Mouse (Mus musculus): ENCODE data around the gene Ltb4r2. TPM values are rescaled to one million over a fixed set of nuclear protein-coding genes. Genes with fewer than 3 reads are reported as not detected.
A peak's percentile ranks its signal among the peaks of the same experiment; 100 is the strongest.

Ltb4r2 gene
- polyA plus RNA-seq, 1 experiment from 2014 or later, result 0.32 TPM

DNA sequence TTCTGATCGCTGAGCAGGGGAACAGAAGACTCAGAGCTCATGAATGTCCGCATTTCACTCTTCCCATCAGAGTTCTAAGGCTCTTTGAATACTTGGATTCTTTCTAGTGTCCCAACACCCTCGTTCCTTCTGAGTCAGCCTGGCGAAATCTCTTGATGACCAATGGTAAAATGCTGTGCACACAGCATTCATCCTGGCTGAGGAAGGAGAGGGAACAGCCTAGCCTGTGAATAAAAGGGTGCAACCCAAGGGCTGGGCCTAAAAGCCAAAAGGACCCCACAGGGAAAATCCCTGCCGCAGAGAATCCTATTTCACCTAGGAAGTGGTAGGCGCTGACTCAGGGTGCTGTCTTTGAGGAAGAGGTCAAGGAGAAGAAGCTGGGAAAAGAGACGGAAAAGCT, 31.1 kb upstream of the Ltb4r2 start:
- 81% methylated on average over 7 of the region's 7 CpGs for WGBS
- no peaks in the 10 kb centered on the region for H3K36me3 ChIP-seq (ENCODE audit: control insufficient read depth, insufficient read depth, low read length)
- no peak overlapping the region for H3K4me3 ChIP-seq (ENCODE audit: low read depth, low read length)
- ATAC-seq (replicated peaks; ENCODE audit: low FRiP score) (no peak), DNase-seq (ENCODE audit: low spot score) (no peak)
- no peaks in the 10 kb centered on the region for H3K9me3 ChIP-seq (ENCODE audit: control insufficient read depth, low read length)
- H3K4me2 ChIP-seq (ENCODE audit: low read depth, low read length, severe bottlenecking), result no peak overlapping the region
- no peaks in the 10 kb centered on the region for H3K4me1 ChIP-seq (replicated peaks; ENCODE audit: control insufficient read depth, insufficient read depth, low read length)
- no peaks in the 10 kb centered on the region for H3K27me3 ChIP-seq (ENCODE audit: control insufficient read depth, insufficient read depth, low read length)
- no peak overlapping the region for H3K9ac ChIP-seq (ENCODE audit: low read length)
- H3K27ac ChIP-seq (ENCODE audit: low read depth, low read length), result no peak overlapping the region

DNA sequence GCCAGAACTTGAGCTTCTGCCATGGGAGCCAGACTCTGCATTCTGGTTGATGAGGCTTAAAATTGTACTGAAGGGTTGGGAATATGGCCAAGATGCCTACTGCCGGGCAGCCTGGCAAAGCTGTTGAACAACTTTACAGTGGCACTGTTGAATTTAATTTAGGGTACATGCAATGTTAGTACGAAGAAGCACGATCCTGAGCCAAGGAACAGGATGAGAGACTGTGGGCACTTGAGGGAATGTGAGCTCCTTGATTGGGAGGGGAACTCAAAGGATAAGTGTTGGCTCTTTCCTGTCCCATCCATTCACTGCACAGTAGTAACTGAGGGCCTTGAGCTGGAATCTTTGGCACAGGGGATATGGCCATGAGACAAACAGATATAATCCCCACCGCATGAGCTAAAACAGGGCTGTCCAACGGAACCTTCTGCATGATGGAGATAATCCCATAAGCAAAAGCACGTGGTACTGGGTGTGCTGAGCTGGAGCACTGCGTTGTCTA, 30.6 kb upstream of the Ltb4r2 start:
- ATAC-seq (replicated peaks; ENCODE audit: low FRiP score) (no peak), DNase-seq (ENCODE audit: low spot score) (no peak)
- Histone ChIP-seq H3K4me3 (ENCODE audit: low read depth, low read length) (no peak overlapping the region), H3K27me3 (ENCODE audit: control insufficient read depth, insufficient read depth, low read length) (no peaks in the 10 kb centered on the region), H3K36me3 (ENCODE audit: control insufficient read depth, insufficient read depth, low read length) (no peaks in the 10 kb centered on the region), H3K4me1 (replicated peaks; ENCODE audit: control insufficient read depth, insufficient read depth, low read length) (no peaks in the 10 kb centered on the region), H3K9me3 (ENCODE audit: control insufficient read depth, low read length) (no peaks in the 10 kb centered on the region), H3K27ac (ENCODE audit: low read depth, low read length) (no peak overlapping the region), H3K9ac (ENCODE audit: low read length) (no peak overlapping the region), H3K4me2 (ENCODE audit: low read depth, low read length, severe bottlenecking) (no peak overlapping the region)
- 83% methylated on average over 7 of the region's 7 CpGs for WGBS

GRCm38 (mm10) chr14:55733889-55734288, 27.3 kb upstream of the Ltb4r2 start:
- Histone ChIP-seq H3K9ac (ENCODE audit: low read length) (no peak overlapping the region), H3K4me1 (replicated peaks; ENCODE audit: control insufficient read depth, insufficient read depth, low read length) (no peaks in the 10 kb centered on the region), H3K36me3 (ENCODE audit: control insufficient read depth, insufficient read depth, low read length) (no peaks in the 10 kb centered on the region), H3K4me3 (ENCODE audit: low read depth, low read length) (no peak overlapping the region), H3K27me3 (ENCODE audit: control insufficient read depth, insufficient read depth, low read length) (no peaks in the 10 kb centered on the region), H3K9me3 (ENCODE audit: control insufficient read depth, low read length) (no peaks in the 10 kb centered on the region), H3K4me2 (ENCODE audit: low read depth, low read length, severe bottlenecking) (no peak overlapping the region), H3K27ac (ENCODE audit: low read depth, low read length) (no peak overlapping the region)
- WGBS, result 80% methylated on average over 10 of the region's 10 CpGs
- no peak for ATAC-seq (replicated peaks; ENCODE audit: low FRiP score)
- no peak for DNase-seq (ENCODE audit: low spot score)

DNA sequence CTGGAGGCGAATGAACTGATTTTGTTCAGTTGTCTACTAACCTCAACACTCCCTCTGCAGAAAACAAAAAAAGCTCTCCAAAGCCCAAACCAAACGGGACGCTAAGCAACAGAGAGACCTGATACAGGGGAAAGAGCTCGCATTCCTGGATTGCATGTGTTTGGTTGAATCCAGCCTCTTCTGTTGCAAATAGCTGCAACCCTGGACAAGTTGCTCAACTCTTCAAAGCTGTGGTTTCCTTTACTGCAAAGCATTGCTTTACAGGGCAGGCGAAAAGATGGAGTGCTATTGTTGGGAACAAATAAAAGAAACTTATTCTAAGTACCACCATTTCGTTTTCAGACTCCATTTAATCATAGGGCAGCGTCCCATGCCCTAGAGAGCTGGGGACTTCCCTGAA, 26.4 kb upstream of the Ltb4r2 start:
- Histone ChIP-seq H3K4me3 (ENCODE audit: low read depth, low read length) (no peak overlapping the region), H3K27me3 (ENCODE audit: control insufficient read depth, insufficient read depth, low read length) (no peaks in the 10 kb centered on the region), H3K9me3 (ENCODE audit: control insufficient read depth, low read length) (no peaks in the 10 kb centered on the region), H3K4me2 (ENCODE audit: low read depth, low read length, severe bottlenecking) (no peak overlapping the region), H3K4me1 (replicated peaks; ENCODE audit: control insufficient read depth, insufficient read depth, low read length) (no peaks in the 10 kb centered on the region), H3K27ac (ENCODE audit: low read depth, low read length) (no peak overlapping the region), H3K36me3 (ENCODE audit: control insufficient read depth, insufficient read depth, low read length) (no peaks in the 10 kb centered on the region), H3K9ac (ENCODE audit: low read length) (no peak overlapping the region)
- DNase-seq (ENCODE audit: low spot score) (no peak), ATAC-seq (replicated peaks; ENCODE audit: low FRiP score) (no peak)
- WGBS, result 78% methylated on average over 7 of the region's 7 CpGs

DNA sequence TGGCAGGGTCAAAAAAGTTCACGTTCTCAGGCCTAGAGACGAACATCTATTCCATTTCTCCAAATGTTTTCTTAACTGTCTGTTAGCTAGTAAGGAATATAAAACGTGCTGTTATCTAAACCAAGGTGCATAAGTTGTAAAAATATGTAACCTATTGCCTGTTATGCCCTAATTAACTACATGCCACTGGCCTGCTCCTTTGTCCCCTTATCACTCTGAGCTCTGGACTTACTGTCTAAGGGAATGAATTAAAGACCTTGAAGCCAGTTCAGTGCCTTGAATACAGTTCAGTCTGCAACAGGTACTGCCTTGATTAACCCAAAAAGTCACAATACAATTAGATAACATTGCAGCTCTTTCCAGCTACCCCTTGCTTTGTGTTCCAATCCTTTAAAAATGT, 25.9 kb upstream of the Ltb4r2 start:
- no peak for DNase-seq (ENCODE audit: low spot score)
- no peak overlapping the region for H3K4me3 ChIP-seq (ENCODE audit: low read depth, low read length)
- no peaks in the 10 kb centered on the region for H3K4me1 ChIP-seq (replicated peaks; ENCODE audit: control insufficient read depth, insufficient read depth, low read length)
- 73% methylated on average over 3 of the region's 3 CpGs for WGBS
- H3K9me3 ChIP-seq (ENCODE audit: control insufficient read depth, low read length), result no peaks in the 10 kb centered on the region
- H3K9ac ChIP-seq (ENCODE audit: low read length), result no peak overlapping the region
- H3K27me3 ChIP-seq (ENCODE audit: control insufficient read depth, insufficient read depth, low read length), result no peaks in the 10 kb centered on the region
- no peak overlapping the region for H3K27ac ChIP-seq (ENCODE audit: low read depth, low read length)
- H3K36me3 ChIP-seq (ENCODE audit: control insufficient read depth, insufficient read depth, low read length), result no peaks in the 10 kb centered on the region
- H3K4me2 ChIP-seq (ENCODE audit: low read depth, low read length, severe bottlenecking), result no peak overlapping the region
- no peak for ATAC-seq (replicated peaks; ENCODE audit: low FRiP score)

DNA sequence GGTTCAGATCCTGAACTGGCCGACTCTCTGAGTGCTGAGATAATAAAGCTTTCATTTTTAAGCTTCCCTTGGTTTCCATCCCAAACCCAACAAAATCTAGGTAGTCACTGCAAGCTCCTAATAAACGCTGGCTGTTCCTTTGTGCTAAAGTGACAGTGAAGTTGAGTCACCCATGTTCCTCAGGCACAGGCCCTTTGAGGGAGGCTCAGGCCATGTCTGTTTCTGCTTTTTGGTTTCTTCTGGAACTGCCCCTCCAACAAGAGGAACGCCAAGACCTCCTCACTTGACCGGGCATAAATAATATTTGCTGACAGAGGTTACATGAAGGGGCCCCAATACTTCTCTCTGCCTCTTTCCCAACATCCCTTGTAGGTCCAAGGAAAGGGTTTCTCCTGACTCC, 25.5 kb upstream of the Ltb4r2 start:
- Histone ChIP-seq H3K9me3 (ENCODE audit: control insufficient read depth, low read length) (no peaks in the 10 kb centered on the region), H3K36me3 (ENCODE audit: control insufficient read depth, insufficient read depth, low read length) (no peaks in the 10 kb centered on the region), H3K4me1 (replicated peaks; ENCODE audit: control insufficient read depth, insufficient read depth, low read length) (no peaks in the 10 kb centered on the region), H3K27me3 (ENCODE audit: control insufficient read depth, insufficient read depth, low read length) (no peaks in the 10 kb centered on the region), H3K4me3 (ENCODE audit: low read depth, low read length) (no peak overlapping the region), H3K4me2 (ENCODE audit: low read depth, low read length, severe bottlenecking) (no peak overlapping the region), H3K9ac (ENCODE audit: low read length) (no peak overlapping the region), H3K27ac (ENCODE audit: low read depth, low read length) (no peak overlapping the region)
- WGBS, result 81% methylated on average over 4 of the region's 4 CpGs
- ATAC-seq (replicated peaks; ENCODE audit: low FRiP score) (no peak), DNase-seq (ENCODE audit: low spot score) (no peak)

DNA sequence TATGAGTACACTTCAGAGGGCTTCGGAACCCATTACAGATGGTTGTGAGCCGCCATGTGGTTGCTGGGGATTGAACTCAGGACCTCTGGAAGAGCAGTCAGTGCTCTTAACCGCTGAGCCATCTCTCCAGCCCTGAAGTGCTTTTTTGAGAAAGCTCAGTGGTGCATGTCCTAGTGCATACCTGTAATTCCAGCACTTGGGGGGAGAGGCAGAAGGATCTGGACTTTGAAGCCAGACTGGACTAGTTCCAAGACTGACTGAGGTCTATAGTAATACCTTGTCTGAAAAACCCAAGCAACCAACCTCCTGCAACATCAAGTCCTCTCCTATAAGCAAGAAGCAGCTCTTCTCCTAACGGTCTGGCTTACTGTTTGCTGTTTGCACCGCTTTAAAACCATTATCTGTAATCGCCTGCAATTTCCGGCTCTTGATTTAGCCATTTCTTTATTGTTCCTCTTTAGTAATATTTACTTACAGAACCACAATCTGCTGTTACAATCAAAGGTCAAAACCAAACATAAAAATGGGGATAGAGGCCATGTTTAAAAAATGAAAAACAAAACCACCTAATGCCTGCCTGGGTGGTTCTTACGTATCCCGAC, 24.0 kb upstream of the Ltb4r2 start:
- ATAC-seq (replicated peaks; ENCODE audit: low FRiP score), result no peak
- no peak overlapping the region for H3K4me3 ChIP-seq (ENCODE audit: low read depth, low read length)
- no peak overlapping the region for H3K4me2 ChIP-seq (ENCODE audit: low read depth, low read length, severe bottlenecking)
- no peak overlapping the region for H3K9ac ChIP-seq (ENCODE audit: low read length)
- H3K27ac ChIP-seq (ENCODE audit: low read depth, low read length), result no peak overlapping the region
- no peaks in the 10 kb centered on the region for H3K27me3 ChIP-seq (ENCODE audit: control insufficient read depth, insufficient read depth, low read length)
- no peaks in the 10 kb centered on the region for H3K36me3 ChIP-seq (ENCODE audit: control insufficient read depth, insufficient read depth, low read length)
- H3K9me3 ChIP-seq (ENCODE audit: control insufficient read depth, low read length), result no peaks in the 10 kb centered on the region
- DNase-seq (ENCODE audit: low spot score), result no peak
- no peaks in the 10 kb centered on the region for H3K4me1 ChIP-seq (replicated peaks; ENCODE audit: control insufficient read depth, insufficient read depth, low read length)
- WGBS, result 89% methylated on average over 9 of the region's 9 CpGs

- Histone ChIP-seq H3K4me2 (ENCODE audit: low read depth, low read length, severe bottlenecking) (no peak overlapping the region), H3K36me3 (ENCODE audit: control insufficient read depth, insufficient read depth, low read length) (no peaks in the 10 kb centered on the region; the same call in 1 of the 2 replicates)
- DNase-seq (ENCODE audit: low spot score), result peak; percentile 91
Observed at GRCm38 (mm10) chr14:55743711-55744110, 17.5 kb upstream of the Ltb4r2 start.

More at GRCm38 (mm10) chr14:55743711-55744110, 17.5 kb upstream of the Ltb4r2 start:
- 22% methylated on average over 10 of the region's 10 CpGs for WGBS
- H3K27ac ChIP-seq (ENCODE audit: low read depth, low read length), result no peak overlapping the region
- peak; percentile 53; the same call in 1 of the 2 replicates for ATAC-seq (replicated peaks; ENCODE audit: low FRiP score)
- peaks cover 9% of the 10 kb centered on the region; the same call in 1 of the 2 replicates for H3K4me1 ChIP-seq (replicated peaks; ENCODE audit: control insufficient read depth, insufficient read depth, low read length)
- no peak overlapping the region for H3K4me3 ChIP-seq (ENCODE audit: low read depth, low read length)
- no peaks in the 10 kb centered on the region for H3K9me3 ChIP-seq (ENCODE audit: control insufficient read depth, low read length)
- H3K27me3 ChIP-seq (ENCODE audit: control insufficient read depth, insufficient read depth, low read length), result no peaks in the 10 kb centered on the region
- no peak overlapping the region for H3K9ac ChIP-seq (ENCODE audit: low read length)
